Mouse (Mus musculus): ENCODE results near the gene Tyk2. TPM values are rescaled to one million over a fixed set of nuclear protein-coding genes. Genes with fewer than 3 reads are reported as not detected.
A peak's percentile ranks its signal among the peaks of the same experiment; 100 is the strongest.

Gene Tyk2
- total RNA-seq, 1 experiment, result 16.8 TPM

DNA sequence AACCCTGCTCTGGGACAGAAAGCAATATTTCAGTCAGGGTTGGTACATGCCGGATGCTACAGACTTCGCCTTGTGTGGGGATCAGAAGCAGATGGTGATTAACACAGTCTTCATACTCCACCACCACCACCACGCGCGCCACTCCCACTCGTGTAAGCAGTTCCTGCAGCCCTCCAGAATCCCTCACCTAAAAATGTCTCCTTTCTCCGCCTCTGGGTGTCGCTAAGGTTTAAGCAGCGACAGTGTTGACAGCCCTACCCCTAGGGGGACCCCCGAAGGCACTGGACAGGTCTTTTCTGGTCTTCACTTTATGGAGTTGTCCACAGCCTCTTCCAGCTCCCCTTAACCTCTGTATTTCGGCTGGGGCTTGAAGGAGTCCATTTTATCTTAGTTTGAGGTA, 21.7 kb upstream of the Tyk2 start:
- Histone ChIP-seq H3K27ac (ENCODE audit: insufficient read depth, low read depth, low read length, poor library complexity, severe bottlenecking) (no peak overlapping the region), H3K36me3 (ENCODE audit: control insufficient read depth, insufficient read depth, low read length, poor library complexity, severe bottlenecking) (peaks cover 3% of the 10 kb centered on the region), H3K9me3 (ENCODE audit: control insufficient read depth, insufficient read depth, low read depth, low read length) (no peaks in the 10 kb centered on the region), H3K4me1 (ENCODE audit: control insufficient read depth in 2 of 2, insufficient read depth in 2 of 2, low read length in 2 of 2, poor library complexity in 1 of 2) (peaks cover 2 to 11% of the 10 kb centered on the region in 2 experiments; a peak in 3 of 4 replicates), H3K9ac (ENCODE audit: insufficient read depth, low read depth, low read length, poor library complexity, severe bottlenecking) (peak overlapping the region; percentile 36; the same call in 1 of the 2 replicates), H3K4me3 (ENCODE audit: insufficient read depth in 1 of 2, low read depth in 1 of 2, low read length in 2 of 2, poor library complexity in 1 of 2, severe bottlenecking in 1 of 2) (peak overlapping the region; percentile 9 to 49; a peak in 3 of 4 replicates)
- TF ChIP-seq ZNF384 (IDR thresholded peaks at IDR 0.05; ENCODE audit: low read depth, low read length), result no peak
- TF ChIP-seq CHD2 (IDR thresholded peaks at IDR 0.05; ENCODE audit: low read depth, low read length), result no peak
- TF ChIP-seq HCFC1 (IDR thresholded peaks at IDR 0.05; ENCODE audit: borderline replicate concordance, insufficient read depth, low read length), result no peak
- no peak for TF ChIP-seq MAFK (IDR thresholded peaks at IDR 0.05; ENCODE audit: insufficient read depth, low read depth, low read length)
- TF ChIP-seq ZC3H11A (IDR thresholded peaks at IDR 0.05; ENCODE audit: borderline replicate concordance, low read depth, low read length), result no peak
- in situ Hi-C loops (cut with MboI; ENCODE audit: low sequenced_read_pairs in 2 of 2, unreplicated experiment in 2 of 2), result no loop called here
- DNase-seq (ENCODE audit: low read depth, low spot score), result no peak

GRCm38 (mm10) chr9:21149654-21150419, 18.8 kb upstream of the Tyk2 start, which contains the start of gene Cdc37:
TSS of gene Cdc37 (minus strand) at chr9:21149982.
- peak; percentile 88 for DNase-seq (ENCODE audit: low read depth, low spot score)
- Histone ChIP-seq H3K4me1 (ENCODE audit: control insufficient read depth in 2 of 2, insufficient read depth in 2 of 2, low read length in 2 of 2, poor library complexity in 1 of 2) (peaks cover 2 to 15% of the 10 kb centered on the region in 2 experiments; a peak in 3 of 4 replicates), H3K9ac (ENCODE audit: insufficient read depth, low read depth, low read length, poor library complexity, severe bottlenecking) (peak within 1 kb of the TSS; percentile 99), H3K4me3 (ENCODE audit: insufficient read depth in 1 of 2, low read depth in 1 of 2, low read length in 2 of 2, poor library complexity in 1 of 2, severe bottlenecking in 1 of 2) (peak within 1 kb of the TSS; percentile 87 to 97), H3K27ac (ENCODE audit: insufficient read depth, low read depth, low read length, poor library complexity, severe bottlenecking) (peak within 1 kb of the TSS; percentile 96), H3K9me3 (ENCODE audit: control insufficient read depth, insufficient read depth, low read depth, low read length) (no peaks in the 10 kb centered on the region), H3K36me3 (ENCODE audit: control insufficient read depth, insufficient read depth, low read length, poor library complexity, severe bottlenecking) (peaks cover 18% of the 10 kb centered on the region)
- in situ Hi-C loops (cut with MboI; ENCODE audit: low sequenced_read_pairs in 2 of 2, unreplicated experiment in 2 of 2), result no loop called here
- TF ChIP-seq ZNF384 (IDR thresholded peaks at IDR 0.05; ENCODE audit: low read depth, low read length), result no peak
- no peak for TF ChIP-seq ZC3H11A (IDR thresholded peaks at IDR 0.05; ENCODE audit: borderline replicate concordance, low read depth, low read length)
- no peak for TF ChIP-seq MAFK (IDR thresholded peaks at IDR 0.05; ENCODE audit: insufficient read depth, low read depth, low read length)
- TF ChIP-seq HCFC1 (IDR thresholded peaks at IDR 0.05; ENCODE audit: borderline replicate concordance, insufficient read depth, low read length), result peak; percentile 81
- TF ChIP-seq CHD2 (IDR thresholded peaks at IDR 0.05; ENCODE audit: low read depth, low read length), result no peak

DNA sequence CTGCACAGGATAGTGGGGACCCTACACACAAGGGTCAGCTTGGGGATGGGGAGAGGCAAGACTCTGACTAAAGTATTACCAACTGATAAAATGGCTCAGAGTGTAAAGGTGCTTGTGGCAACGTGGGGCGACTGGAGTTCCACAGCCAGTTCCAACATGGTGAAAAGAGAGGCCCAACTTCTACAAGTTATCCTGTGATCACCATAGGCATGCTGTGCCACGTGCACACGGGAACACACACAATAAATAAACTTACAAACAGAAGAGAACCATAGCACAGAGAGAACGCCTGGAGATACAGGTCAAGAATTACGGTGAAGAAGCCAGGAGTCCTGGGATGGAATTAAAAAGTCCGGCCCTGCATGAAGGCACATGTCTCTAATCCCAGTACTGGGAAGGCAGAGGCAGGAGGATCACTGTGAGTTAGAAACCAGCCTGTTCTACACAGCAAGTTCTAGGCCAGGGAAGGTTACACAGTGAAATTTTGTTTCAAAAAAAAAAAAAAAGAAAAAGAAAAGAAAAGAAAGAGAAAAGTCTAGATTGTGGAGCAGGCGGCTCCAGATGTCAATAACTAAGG, 18.1 kb upstream of the Tyk2 start:
- peak overlapping the region; percentile 96; the same call in 1 of the 2 replicates for H3K27ac ChIP-seq (ENCODE audit: insufficient read depth, low read depth, low read length, poor library complexity, severe bottlenecking)
- H3K4me1 ChIP-seq (ENCODE audit: control insufficient read depth in 2 of 2, insufficient read depth in 2 of 2, low read length in 2 of 2, poor library complexity in 1 of 2), result peaks cover 2 to 15% of the 10 kb centered on the region in 2 experiments; a peak in 3 of 4 replicates
- H3K9me3 ChIP-seq (ENCODE audit: control insufficient read depth, insufficient read depth, low read depth, low read length), result no peaks in the 10 kb centered on the region
- TF ChIP-seq ZNF384 (IDR thresholded peaks at IDR 0.05; ENCODE audit: low read depth, low read length), result 0 out of 2 replicates have a peak, but pooled peaks have one; percentile 14
- no peak for TF ChIP-seq CHD2 (IDR thresholded peaks at IDR 0.05; ENCODE audit: low read depth, low read length)
- H3K36me3 ChIP-seq (ENCODE audit: control insufficient read depth, insufficient read depth, low read length, poor library complexity, severe bottlenecking), result peaks cover 24% of the 10 kb centered on the region
- in situ Hi-C loops (cut with MboI; ENCODE audit: low sequenced_read_pairs in 2 of 2, unreplicated experiment in 2 of 2), result no loop called here
- H3K4me3 ChIP-seq (ENCODE audit: insufficient read depth in 1 of 2, low read depth in 1 of 2, low read length in 2 of 2, poor library complexity in 1 of 2, severe bottlenecking in 1 of 2), result peak overlapping the region; percentile 87 to 97
- DNase-seq (ENCODE audit: low read depth, low spot score), result no peak
- peak overlapping the region; percentile 99 for H3K9ac ChIP-seq (ENCODE audit: insufficient read depth, low read depth, low read length, poor library complexity, severe bottlenecking)

GRCm38 (mm10) chr9:21148427-21148826, 17.4 kb upstream of the Tyk2 start:
- Histone ChIP-seq H3K4me1 (ENCODE audit: control insufficient read depth in 2 of 2, insufficient read depth in 2 of 2, low read length in 2 of 2, poor library complexity in 1 of 2) (peaks cover 2 to 12% of the 10 kb centered on the region in 2 experiments; a peak in 3 of 4 replicates), H3K36me3 (ENCODE audit: control insufficient read depth, insufficient read depth, low read length, poor library complexity, severe bottlenecking) (peaks cover 25% of the 10 kb centered on the region), H3K9me3 (ENCODE audit: control insufficient read depth, insufficient read depth, low read depth, low read length) (no peaks in the 10 kb centered on the region), H3K4me3 (ENCODE audit: insufficient read depth in 1 of 2, low read depth in 1 of 2, low read length in 2 of 2, poor library complexity in 1 of 2, severe bottlenecking in 1 of 2) (peak overlapping the region; percentile 87 to 97; a peak in 3 of 4 replicates), H3K27ac (ENCODE audit: insufficient read depth, low read depth, low read length, poor library complexity, severe bottlenecking) (no peak overlapping the region), H3K9ac (ENCODE audit: insufficient read depth, low read depth, low read length, poor library complexity, severe bottlenecking) (peak overlapping the region; percentile 99; the same call in 1 of the 2 replicates)
- TF ChIP-seq MAFK (IDR thresholded peaks at IDR 0.05; ENCODE audit: insufficient read depth, low read depth, low read length), result no peak
- TF ChIP-seq HCFC1 (IDR thresholded peaks at IDR 0.05; ENCODE audit: borderline replicate concordance, insufficient read depth, low read length), result no peak
- TF ChIP-seq ZC3H11A (IDR thresholded peaks at IDR 0.05; ENCODE audit: borderline replicate concordance, low read depth, low read length), result no peak
- no peak for TF ChIP-seq CHD2 (IDR thresholded peaks at IDR 0.05; ENCODE audit: low read depth, low read length)
- no peak for TF ChIP-seq ZNF384 (IDR thresholded peaks at IDR 0.05; ENCODE audit: low read depth, low read length)
- in situ Hi-C loops (cut with MboI; ENCODE audit: low sequenced_read_pairs in 2 of 2, unreplicated experiment in 2 of 2), result no loop called here
- DNase-seq (ENCODE audit: low read depth, low spot score), result no peak
